Mouse (Mus musculus): ENCODE data around the gene Dglucy. TPM values are rescaled to one million over a fixed set of nuclear protein-coding genes. Genes with fewer than 3 reads are reported as not detected.

Gene Dglucy
- polyA plus RNA-seq, 1 experiment from 2014 or later, result 0.14 TPM

- no peaks in the 10 kb centered on the region for H3K4me1 ChIP-seq
- H3K27me3 ChIP-seq (ENCODE audit: poor library complexity, severe bottlenecking), result no peaks in the 10 kb centered on the region
- no peaks in the 10 kb centered on the region for H3K9me3 ChIP-seq
- 91% methylated on average over 3 of the region's 3 CpGs for WGBS
- DNase-seq (ENCODE audit: extremely low spot score, low spot score), result no peak
- no peak overlapping the region for H3K4me3 ChIP-seq
- H3K27ac ChIP-seq, result no peak overlapping the region
- no peaks in the 10 kb centered on the region for H3K36me3 ChIP-seq (replicated peaks)
These were observed 73.5 kb downstream of the Dglucy start for GRCm38 (mm10) chr12:100852370-100852769.

GRCm38 (mm10) chr12:100856337-100856736, 77.5 kb downstream of the Dglucy start:
- no peaks in the 10 kb centered on the region for H3K27me3 ChIP-seq (ENCODE audit: poor library complexity, severe bottlenecking)
- WGBS, result 85% methylated on average over 2 of the region's 2 CpGs
- H3K27ac ChIP-seq, result no peak overlapping the region
- H3K4me3 ChIP-seq, result no peak overlapping the region
- no peaks in the 10 kb centered on the region for H3K36me3 ChIP-seq (replicated peaks)
- no peaks in the 10 kb centered on the region for H3K9me3 ChIP-seq
- DNase-seq (ENCODE audit: extremely low spot score, low spot score), result no peak
- no peaks in the 10 kb centered on the region for H3K4me1 ChIP-seq

GRCm38 (mm10) chr12:100857791-100858190, 78.9 kb downstream of the Dglucy start:
- WGBS, result 74% methylated on average over 7 of the region's 7 CpGs
- H3K36me3 ChIP-seq (replicated peaks), result no peaks in the 10 kb centered on the region

GRCm38 (mm10) chr12:100862272-100862671, 83.4 kb downstream of the Dglucy start:
- WGBS, result 85% methylated on average over 3 of the region's 3 CpGs
- Histone ChIP-seq H3K4me1 (no peaks in the 10 kb centered on the region), H3K4me3 (no peak overlapping the region), H3K27me3 (ENCODE audit: poor library complexity, severe bottlenecking) (no peaks in the 10 kb centered on the region), H3K9me3 (no peaks in the 10 kb centered on the region), H3K27ac (no peak overlapping the region), H3K36me3 (replicated peaks) (no peaks in the 10 kb centered on the region)
- no peak for DNase-seq (ENCODE audit: extremely low spot score, low spot score)

More at GRCm38 (mm10) chr12:100857791-100858190, 78.9 kb downstream of the Dglucy start:
- no peak overlapping the region for H3K4me3 ChIP-seq
- H3K4me1 ChIP-seq, result no peaks in the 10 kb centered on the region
- DNase-seq (ENCODE audit: extremely low spot score, low spot score), result no peak
- no peaks in the 10 kb centered on the region for H3K9me3 ChIP-seq
- no peak overlapping the region for H3K27ac ChIP-seq
- H3K27me3 ChIP-seq (ENCODE audit: poor library complexity, severe bottlenecking), result no peaks in the 10 kb centered on the region

GRCm38 (mm10) chr12:100862856-100863446, 84.1 kb downstream of the Dglucy start:
- H3K9me3 ChIP-seq, result no peaks in the 10 kb centered on the region
- WGBS, result 96% methylated on average over 3 of the region's 3 CpGs
- H3K4me1 ChIP-seq, result peaks cover 3% of the 10 kb centered on the region; the same call in 1 of the 2 replicates
- no peak overlapping the region for H3K4me3 ChIP-seq
- H3K27ac ChIP-seq, result no peak overlapping the region
- no peaks in the 10 kb centered on the region for H3K27me3 ChIP-seq (ENCODE audit: poor library complexity, severe bottlenecking)
- H3K36me3 ChIP-seq (replicated peaks), result no peaks in the 10 kb centered on the region
- DNase-seq (ENCODE audit: extremely low spot score, low spot score), result no peak

- Histone ChIP-seq H3K4me1 (peaks cover 11% of the 10 kb centered on the region), H3K27me3 (ENCODE audit: poor library complexity, severe bottlenecking) (no peaks in the 10 kb centered on the region), H3K9me3 (peaks cover 5% of the 10 kb centered on the region; the same call in 1 of the 2 replicates), H3K4me3 (no peak overlapping the region), H3K27ac (no peak overlapping the region), H3K36me3 (replicated peaks) (no peaks in the 10 kb centered on the region)
- DNase-seq (ENCODE audit: extremely low spot score, low spot score), result no peak
These were observed 86.2 kb downstream of the Dglucy start for GRCm38 (mm10) chr12:100865072-100865471.

- Histone ChIP-seq H3K36me3 (replicated peaks) (no peaks in the 10 kb centered on the region), H3K9me3 (peaks cover 5% of the 10 kb centered on the region; the same call in 1 of the 2 replicates), H3K27ac (no peak overlapping the region), H3K4me1 (peaks cover 11% of the 10 kb centered on the region), H3K27me3 (ENCODE audit: poor library complexity, severe bottlenecking) (no peaks in the 10 kb centered on the region), H3K4me3 (no peak overlapping the region)
- 88% methylated on average over 11 of the region's 11 CpGs for WGBS
- DNase-seq (ENCODE audit: extremely low spot score, low spot score), result no peak
These were observed 86.7 kb downstream of the Dglucy start for GRCm38 (mm10) chr12:100865509-100866078.

GRCm38 (mm10) chr12:100867097-100867496, 88.2 kb downstream of the Dglucy start:
- no peak overlapping the region for H3K27ac ChIP-seq
- H3K4me3 ChIP-seq, result no peak overlapping the region
- H3K4me1 ChIP-seq, result peaks cover 11% of the 10 kb centered on the region
- H3K36me3 ChIP-seq (replicated peaks), result no peaks in the 10 kb centered on the region
- H3K9me3 ChIP-seq, result peaks cover 5% of the 10 kb centered on the region; the same call in 1 of the 2 replicates
- DNase-seq (ENCODE audit: extremely low spot score, low spot score), result no peak
- no peaks in the 10 kb centered on the region for H3K27me3 ChIP-seq (ENCODE audit: poor library complexity, severe bottlenecking)
- WGBS, result 92% methylated on average over 8 of the region's 8 CpGs

GRCm38 (mm10) chr12:100868049-100868622, 89.3 kb downstream of the Dglucy start:
- Histone ChIP-seq H3K36me3 (replicated peaks) (no peaks in the 10 kb centered on the region), H3K27ac (no peak overlapping the region), H3K9me3 (peaks cover 5% of the 10 kb centered on the region; the same call in 1 of the 2 replicates), H3K4me1 (peaks cover 11% of the 10 kb centered on the region), H3K27me3 (ENCODE audit: poor library complexity, severe bottlenecking) (no peaks in the 10 kb centered on the region), H3K4me3 (no peak overlapping the region)
- DNase-seq (ENCODE audit: extremely low spot score, low spot score), result no peak
- WGBS, result 67% methylated on average over 4 of the region's 4 CpGs

GRCm38 (mm10) chr12:100871234-100871633, 92.4 kb downstream of the Dglucy start:
- Histone ChIP-seq H3K27me3 (ENCODE audit: poor library complexity, severe bottlenecking) (no peaks in the 10 kb centered on the region), H3K9me3 (peaks cover 5% of the 10 kb centered on the region; the same call in 1 of the 2 replicates), H3K36me3 (replicated peaks) (no peaks in the 10 kb centered on the region), H3K4me1 (peaks cover 11% of the 10 kb centered on the region), H3K4me3 (no peak overlapping the region), H3K27ac (no peak overlapping the region)
- no peak for DNase-seq (ENCODE audit: extremely low spot score, low spot score)
- 91% methylated on average over 6 of the region's 6 CpGs for WGBS

GRCm38 (mm10) chr12:100871841-100872240, 93.0 kb downstream of the Dglucy start:
- 87% methylated on average over 2 of the region's 2 CpGs for WGBS
- Histone ChIP-seq H3K36me3 (replicated peaks) (no peaks in the 10 kb centered on the region), H3K4me1 (peaks cover 11% of the 10 kb centered on the region), H3K9me3 (peaks cover 5% of the 10 kb centered on the region; the same call in 1 of the 2 replicates), H3K4me3 (no peak overlapping the region), H3K27me3 (ENCODE audit: poor library complexity, severe bottlenecking) (no peaks in the 10 kb centered on the region), H3K27ac (no peak overlapping the region)
- DNase-seq (ENCODE audit: extremely low spot score, low spot score), result no peak

- Histone ChIP-seq H3K36me3 (replicated peaks) (no peaks in the 10 kb centered on the region), H3K4me3 (no peak overlapping the region), H3K27me3 (ENCODE audit: poor library complexity, severe bottlenecking) (no peaks in the 10 kb centered on the region), H3K27ac (no peak overlapping the region), H3K9me3 (peaks cover 5% of the 10 kb centered on the region; the same call in 1 of the 2 replicates), H3K4me1 (peaks cover 4% of the 10 kb centered on the region; the same call in 1 of the 2 replicates)
- no peak for DNase-seq (ENCODE audit: extremely low spot score, low spot score)
- 81% methylated on average over 3 of the region's 3 CpGs for WGBS
These were observed 94.8 kb downstream of the Dglucy start for GRCm38 (mm10) chr12:100873612-100874011.

GRCm38 (mm10) chr12:100875553-100875952, 96.7 kb downstream of the Dglucy start:
- H3K27ac ChIP-seq, result no peak overlapping the region
- no peaks in the 10 kb centered on the region for H3K36me3 ChIP-seq (replicated peaks)
- no peak overlapping the region for H3K4me3 ChIP-seq

More at GRCm38 (mm10) chr12:100875553-100875952, 96.7 kb downstream of the Dglucy start:
- DNase-seq (ENCODE audit: extremely low spot score, low spot score), result no peak
- H3K27me3 ChIP-seq (ENCODE audit: poor library complexity, severe bottlenecking), result no peaks in the 10 kb centered on the region
- no peaks in the 10 kb centered on the region for H3K9me3 ChIP-seq
- 80% methylated on average over 3 of the region's 3 CpGs for WGBS
- no peaks in the 10 kb centered on the region for H3K4me1 ChIP-seq

Data from forebrain, embryonic 10.5 days (tissue).